Mouse (Mus musculus): ENCODE measurements at regions not wholly inside any gene's neighbourhood (a gene's known extent, or its start where the extent isn't known, plus 50 kb on each side); places are given as distances from the start of the nearest gene placed in this dataset.

GRCm38 (mm10) chr13:101117311-101117710, 284.1 kb upstream of the Slc30a5 start:
- no peak for DNase-seq (ENCODE audit: low spot score)

DNA sequence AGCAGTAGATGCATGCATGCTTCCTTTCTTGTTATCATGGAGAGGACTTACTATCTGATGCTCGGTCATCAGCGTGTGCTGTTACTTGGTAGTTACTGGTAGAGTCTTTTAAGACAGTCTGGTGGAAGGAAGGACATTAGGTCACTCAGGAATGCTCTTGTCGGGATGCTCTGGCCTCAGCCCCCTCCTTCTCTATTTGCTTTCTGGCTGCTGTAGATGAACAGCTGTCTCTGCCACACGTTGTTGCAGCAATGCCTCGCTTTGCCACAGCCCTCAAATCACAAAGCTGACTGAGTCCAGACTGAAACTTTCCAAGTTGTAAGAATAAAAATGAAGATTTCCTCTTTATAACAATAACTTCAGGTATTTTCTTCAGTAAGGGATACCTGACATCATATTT, 282.1 kb upstream of the Slc30a5 start:
- DNase-seq (ENCODE audit: low spot score) = no peak

DNA sequence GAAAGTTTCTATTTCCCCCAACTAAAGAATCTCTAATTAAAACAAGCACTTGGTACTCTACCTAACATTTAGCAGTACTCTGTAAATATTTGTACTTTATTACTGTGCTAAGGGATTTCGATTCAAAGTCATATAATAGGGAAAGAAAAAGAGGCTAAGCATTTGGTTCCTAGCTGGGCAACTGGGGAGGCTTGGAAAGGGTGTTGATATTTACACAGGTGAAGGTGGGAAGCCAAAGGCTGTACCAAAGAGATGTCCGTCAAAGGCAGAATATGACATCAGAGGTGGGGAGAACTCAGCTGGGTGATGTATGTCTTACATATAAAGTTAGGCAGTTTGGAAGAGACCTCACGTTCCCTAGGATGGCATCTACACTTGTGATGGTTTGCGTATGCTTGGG, 278.9 kb upstream of the Slc30a5 start:
- no peak for DNase-seq (ENCODE audit: low spot score)

- DNase-seq (ENCODE audit: low spot score) = no peak
These were observed 278.5 kb upstream of the Slc30a5 start for GRCm38 (mm10) chr13:101111773-101112172.

DNA sequence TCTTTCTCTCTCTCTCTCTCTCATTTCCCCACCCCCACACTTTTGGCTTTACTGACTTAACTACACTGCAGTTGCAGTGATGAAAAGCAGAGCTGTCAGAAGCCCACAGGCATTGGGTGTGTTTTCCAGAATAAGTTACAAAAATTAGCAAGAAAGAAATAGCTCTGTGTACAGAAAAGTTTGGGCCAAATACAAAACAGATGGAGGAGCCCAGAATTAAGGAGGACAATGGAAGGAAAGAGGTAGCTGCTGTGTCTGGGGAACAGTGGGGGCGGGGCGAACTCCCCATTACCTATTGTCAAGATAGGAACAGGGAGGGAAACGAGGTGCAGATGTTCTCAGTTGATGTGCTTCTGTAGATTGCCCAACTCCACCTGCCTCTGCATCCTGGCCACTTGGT, 267.4 kb upstream of the Slc30a5 start:
- DNase-seq (ENCODE audit: low spot score) = no peak

DNA sequence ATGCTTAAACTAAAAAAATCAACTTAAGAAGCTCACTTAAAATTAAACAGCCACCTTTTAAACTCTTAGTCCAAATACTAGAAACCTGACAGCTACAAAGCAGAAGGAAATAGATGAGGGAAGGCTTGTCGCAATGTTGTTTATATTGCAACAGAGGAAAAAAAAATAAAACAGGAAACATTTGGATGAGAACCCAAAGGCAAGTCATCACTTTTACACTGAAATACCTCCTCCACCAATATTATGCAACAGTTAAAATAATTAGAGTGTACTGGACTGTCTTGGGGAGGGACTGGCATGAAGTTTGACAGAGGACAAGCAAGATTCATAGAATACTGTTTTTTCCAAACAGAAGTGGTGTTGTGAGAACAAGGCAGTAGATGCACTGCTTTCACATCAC, 263.6 kb upstream of the Slc30a5 start:
- no peak for DNase-seq (ENCODE audit: low spot score)

GRCm38 (mm10) chr13:101096221-101096620, 263.0 kb upstream of the Slc30a5 start:
- no peak for DNase-seq (ENCODE audit: low spot score)

- no peak for DNase-seq (ENCODE audit: low spot score)
These were observed 262.0 kb upstream of the Slc30a5 start for GRCm38 (mm10) chr13:101095057-101095831.

- DNase-seq (ENCODE audit: low spot score) = no peak
These were observed 259.5 kb upstream of the Slc30a5 start for GRCm38 (mm10) chr13:101092743-101093131.

DNA sequence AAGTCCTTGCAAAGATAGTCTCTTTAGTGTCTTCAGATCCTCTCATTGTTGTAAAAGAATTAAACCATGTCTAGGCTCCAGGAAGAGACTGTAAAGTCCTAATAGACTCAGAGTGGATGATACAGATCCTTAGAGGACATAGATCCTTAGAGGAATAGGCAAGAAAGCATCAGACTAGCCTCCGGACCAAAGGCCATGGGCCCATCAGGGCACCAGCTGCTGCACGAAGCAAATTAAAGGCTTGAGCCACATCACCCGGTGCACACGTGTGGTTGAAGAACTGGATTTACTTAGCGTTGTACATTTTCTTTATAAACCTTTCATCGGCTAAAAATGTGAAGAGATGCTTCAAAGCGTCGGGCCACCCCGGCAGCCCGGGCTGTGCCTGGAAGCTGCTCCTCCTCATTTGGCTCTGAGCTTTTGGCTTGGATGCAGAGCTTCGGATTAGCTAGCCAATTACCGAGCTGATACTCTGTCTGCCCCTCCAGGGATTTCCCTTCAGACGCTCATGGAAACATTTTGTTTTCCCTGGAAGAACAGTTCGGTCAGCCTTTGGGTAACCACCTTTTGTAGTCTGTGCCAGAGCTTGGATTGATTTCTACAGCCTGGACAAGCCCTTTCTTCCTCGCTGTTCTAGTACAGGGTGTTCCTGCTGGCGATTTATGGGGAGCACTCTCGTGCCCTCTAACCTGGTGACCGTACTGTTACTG, 259.0 kb upstream of the Slc30a5 start:
- DNase-seq (ENCODE audit: low spot score) = peak; percentile 50

DNA sequence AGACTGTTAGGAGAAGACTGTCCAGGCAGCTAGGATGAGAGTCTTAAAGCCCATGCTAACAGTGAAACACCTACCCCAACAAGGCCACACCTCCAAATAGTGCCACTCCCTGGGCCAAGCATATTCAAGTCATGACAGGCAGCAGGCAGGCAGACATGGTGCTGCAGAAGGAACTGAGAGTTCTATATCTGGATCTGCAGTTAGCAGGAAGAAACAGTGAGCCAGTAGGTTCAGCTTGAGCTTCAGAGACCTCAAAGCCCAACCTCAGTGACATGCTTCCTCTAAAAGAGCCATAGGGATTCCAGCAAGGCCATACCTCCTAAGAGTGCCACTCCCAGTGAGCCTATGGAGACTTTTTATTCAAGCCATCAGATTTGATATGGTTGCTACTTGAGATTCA, 252.0 kb upstream of the Slc30a5 start:
- no peak for DNase-seq (ENCODE audit: low spot score)

- no peak for DNase-seq (ENCODE audit: low spot score)
These were observed 251.0 kb upstream of the Slc30a5 start for GRCm38 (mm10) chr13:101084193-101084592.

DNA sequence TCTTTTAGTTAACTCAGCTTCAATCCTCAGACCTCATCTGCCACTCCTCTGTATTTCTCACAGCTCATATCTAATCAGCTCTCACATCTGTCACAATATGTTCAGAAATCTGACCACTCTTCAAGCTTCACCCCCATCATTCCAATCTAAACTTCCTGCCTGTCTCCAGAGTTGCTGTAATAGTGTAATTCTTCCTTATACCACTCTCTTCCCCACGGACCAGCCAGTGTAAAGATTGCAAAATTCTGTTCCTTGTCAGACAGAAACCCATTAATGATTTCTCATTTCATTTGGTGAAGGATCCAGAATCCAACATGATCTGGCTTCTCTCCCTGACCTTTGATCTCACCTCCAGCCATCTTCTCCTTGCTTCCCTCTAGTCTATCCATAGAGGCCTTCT, 250.2 kb upstream of the Slc30a5 start:
- no peak for DNase-seq (ENCODE audit: low spot score)

DNA sequence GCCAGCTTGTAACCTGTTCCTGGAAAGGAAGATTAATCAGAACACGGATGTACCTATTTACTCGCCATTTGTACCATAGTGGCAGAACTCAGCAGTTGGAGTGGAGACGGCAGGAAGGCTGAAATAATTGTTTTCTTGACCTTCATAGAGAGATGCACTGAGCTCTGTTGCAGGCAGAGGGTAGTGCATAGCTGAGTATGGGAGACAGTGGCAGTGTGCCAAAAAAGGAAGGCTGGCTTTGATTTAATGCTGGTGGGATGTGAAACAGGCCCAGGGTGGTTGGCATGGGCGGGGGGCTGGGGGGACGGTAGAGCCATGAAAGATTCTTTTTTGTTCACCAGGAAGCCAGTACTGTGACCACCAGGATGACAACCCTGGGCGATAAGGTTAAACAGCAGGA, 235.3 kb upstream of the Slc30a5 start:
- no peak for DNase-seq (ENCODE audit: low spot score)

DNA sequence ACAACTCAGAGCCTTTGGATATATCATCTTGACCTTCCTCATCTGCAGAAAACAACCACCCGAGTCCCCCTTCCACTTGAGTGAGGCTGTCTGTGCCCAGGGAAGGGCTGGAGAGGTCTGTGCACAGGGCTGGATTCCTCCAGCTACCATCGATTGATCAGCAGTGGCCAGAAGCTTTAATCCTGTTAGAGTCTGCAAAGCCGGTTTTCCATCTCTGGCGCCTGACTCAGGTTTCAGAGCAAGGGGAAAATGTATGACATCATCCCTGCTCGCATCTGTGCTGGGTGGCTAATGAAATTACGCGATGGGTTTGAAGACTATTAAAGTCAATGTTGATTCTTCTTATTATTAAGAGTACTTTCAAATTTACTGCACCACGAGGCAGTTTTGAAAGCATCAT, 229.4 kb upstream of the Slc30a5 start:
- peak; percentile 9 for DNase-seq (ENCODE audit: low spot score)

DNA sequence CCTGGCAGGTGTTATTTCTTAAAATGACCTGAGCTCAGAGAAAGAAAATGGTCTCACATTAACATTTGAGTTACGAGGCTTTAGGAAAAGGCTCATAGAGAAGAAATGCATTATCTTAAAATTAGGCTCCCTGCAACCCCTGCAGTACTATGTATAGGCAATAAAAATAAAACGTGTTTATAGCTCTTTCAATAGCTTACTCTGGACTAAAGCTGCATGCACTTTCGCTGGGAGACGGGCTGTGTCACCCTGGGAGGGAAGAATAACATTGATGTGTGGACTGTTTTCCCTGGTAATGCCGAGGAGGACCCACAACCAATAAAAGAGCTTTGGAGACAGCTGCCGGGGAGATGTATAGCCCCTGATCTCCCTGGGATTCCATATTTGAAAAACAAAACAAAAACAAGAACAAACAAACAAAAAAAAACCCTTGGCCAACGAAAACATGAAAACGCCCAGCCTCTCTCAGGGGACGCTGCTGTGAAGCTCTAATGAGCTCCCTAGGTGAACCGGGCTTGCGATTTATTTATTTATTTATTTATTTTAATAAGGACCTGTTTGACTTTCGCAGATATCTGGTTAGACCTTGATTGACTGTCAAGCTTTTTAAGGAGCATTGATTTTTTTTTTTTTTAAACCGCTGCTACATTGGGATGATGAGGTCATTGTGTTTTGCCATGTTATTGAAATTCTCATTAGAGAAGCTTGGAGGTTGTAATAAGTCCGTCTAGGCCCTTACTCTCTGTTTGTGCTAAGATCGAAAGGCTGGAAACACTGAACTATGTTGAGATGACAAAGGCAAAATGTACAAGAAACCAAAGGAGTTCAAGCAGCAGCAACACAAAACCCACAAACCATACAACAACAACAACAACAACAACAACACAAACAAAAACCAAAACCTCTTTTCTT, 228.3 kb upstream of the Slc30a5 start:
- no peak for DNase-seq (ENCODE audit: low spot score)

DNA sequence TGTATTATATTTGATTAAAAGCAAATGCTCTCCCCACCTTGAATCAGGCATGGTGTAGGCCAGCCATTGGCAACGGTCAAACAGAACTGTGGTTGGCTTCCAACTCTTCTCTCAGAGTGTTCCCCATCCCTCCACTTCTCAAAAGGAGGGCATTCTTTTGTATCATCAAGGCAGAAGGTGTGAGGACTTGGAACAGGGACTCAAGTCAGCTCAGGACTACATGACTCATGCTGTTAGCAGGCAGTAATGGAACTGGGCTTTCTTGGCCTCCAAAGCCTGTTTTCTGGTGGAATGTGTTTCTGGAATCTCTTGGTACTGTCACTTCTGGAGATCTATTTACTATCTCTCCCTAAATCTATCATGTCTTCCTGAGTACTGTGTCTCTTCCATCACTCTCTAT, 216.3 kb upstream of the Slc30a5 start:
- no peak for DNase-seq (ENCODE audit: low spot score)

DNA sequence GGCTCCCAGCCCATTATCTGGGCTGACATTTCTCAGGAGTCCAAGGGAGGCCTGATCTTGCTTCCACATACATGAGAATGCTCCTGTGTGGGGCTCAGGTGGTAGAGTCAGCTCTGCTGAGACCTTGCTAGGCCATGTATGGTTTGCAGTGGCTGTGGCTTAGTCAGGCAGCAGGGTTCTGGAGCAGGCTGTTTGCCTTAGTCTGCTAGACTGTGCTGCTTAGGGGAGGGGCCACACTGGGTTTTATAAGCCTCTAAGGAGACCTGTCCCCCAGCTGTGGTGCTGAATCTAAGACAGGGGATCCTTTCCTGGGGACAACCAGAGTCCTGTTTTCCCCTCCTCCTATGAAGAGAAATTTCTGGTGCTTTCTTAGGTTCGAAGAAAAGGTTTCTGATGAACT, 199.4 kb upstream of the Slc30a5 start:
- peak; percentile 26 for DNase-seq (ENCODE audit: low spot score)

GRCm38 (mm10) chr13:101026043-101026442, 192.8 kb upstream of the Slc30a5 start:
- no peak for DNase-seq (ENCODE audit: low spot score)

DNA sequence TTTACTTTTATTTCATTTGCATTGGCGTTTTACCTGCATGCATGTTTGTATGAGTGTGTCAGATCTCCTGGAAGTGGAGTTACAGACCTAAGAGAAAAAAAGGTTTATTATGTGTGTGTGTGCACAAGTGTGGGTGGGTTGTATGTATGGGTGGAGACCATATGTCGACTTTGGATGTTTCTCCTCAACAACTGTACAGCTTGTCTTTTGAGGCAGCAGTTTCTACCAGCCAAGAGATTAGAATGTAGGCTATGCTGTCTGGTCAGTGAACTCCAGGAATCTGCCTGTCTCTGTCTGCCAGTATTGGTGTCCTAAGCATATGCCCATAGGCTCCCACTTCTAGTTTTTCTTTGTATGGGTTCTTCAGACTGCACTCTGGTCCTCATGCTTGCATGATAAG, 192.3 kb upstream of the Slc30a5 start:
- no peak for DNase-seq (ENCODE audit: low spot score)

GRCm38 (mm10) chr13:101024971-101025370, 191.7 kb upstream of the Slc30a5 start:
- DNase-seq (ENCODE audit: low spot score) = no peak

- DNase-seq (ENCODE audit: low spot score) = no peak
These were observed 186.0 kb upstream of the Slc30a5 start for GRCm38 (mm10) chr13:101019272-101019676.

GRCm38 (mm10) chr13:101017041-101017440, 183.8 kb upstream of the Slc30a5 start:
- peak; percentile 48 for DNase-seq (ENCODE audit: low spot score)

Measured in urinary bladder, postnatal 14 days (tissue).